Mouse (Mus musculus): ENCODE data around the gene Nr4a3.
A peak's percentile ranks its signal among the peaks of the same experiment; 100 is the strongest.

Gene Nr4a3

DNA sequence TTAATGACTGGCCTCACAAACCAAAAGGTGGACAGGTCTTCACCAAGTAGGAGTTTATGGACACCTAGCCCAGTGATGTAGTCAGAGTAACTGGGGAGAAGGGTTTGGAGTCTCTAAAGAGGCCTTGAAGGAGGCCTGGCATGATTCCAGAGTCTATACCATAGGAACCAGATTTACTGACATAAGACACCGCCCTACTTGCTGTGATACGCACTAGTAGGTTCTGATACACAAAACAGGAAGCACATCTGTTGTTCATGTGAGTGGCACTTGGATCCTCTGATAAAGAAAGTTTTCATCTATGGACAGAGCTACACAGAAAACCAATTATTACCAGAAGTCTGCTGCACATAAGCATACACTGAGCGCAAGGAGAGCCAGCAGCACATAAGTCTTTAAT, 65.4 kb downstream of the Nr4a3 start:
- DNase-seq (ENCODE audit: low read depth): no peak

GRCm38 (mm10) chr4:48116191-48116590, 71.2 kb downstream of the Nr4a3 start:
- peak; percentile 62 for DNase-seq (ENCODE audit: low read depth)

- no peak for DNase-seq (ENCODE audit: low read depth)
Observed at GRCm38 (mm10) chr4:48124416-48124772, 79.4 kb downstream of the Nr4a3 start.

DNA sequence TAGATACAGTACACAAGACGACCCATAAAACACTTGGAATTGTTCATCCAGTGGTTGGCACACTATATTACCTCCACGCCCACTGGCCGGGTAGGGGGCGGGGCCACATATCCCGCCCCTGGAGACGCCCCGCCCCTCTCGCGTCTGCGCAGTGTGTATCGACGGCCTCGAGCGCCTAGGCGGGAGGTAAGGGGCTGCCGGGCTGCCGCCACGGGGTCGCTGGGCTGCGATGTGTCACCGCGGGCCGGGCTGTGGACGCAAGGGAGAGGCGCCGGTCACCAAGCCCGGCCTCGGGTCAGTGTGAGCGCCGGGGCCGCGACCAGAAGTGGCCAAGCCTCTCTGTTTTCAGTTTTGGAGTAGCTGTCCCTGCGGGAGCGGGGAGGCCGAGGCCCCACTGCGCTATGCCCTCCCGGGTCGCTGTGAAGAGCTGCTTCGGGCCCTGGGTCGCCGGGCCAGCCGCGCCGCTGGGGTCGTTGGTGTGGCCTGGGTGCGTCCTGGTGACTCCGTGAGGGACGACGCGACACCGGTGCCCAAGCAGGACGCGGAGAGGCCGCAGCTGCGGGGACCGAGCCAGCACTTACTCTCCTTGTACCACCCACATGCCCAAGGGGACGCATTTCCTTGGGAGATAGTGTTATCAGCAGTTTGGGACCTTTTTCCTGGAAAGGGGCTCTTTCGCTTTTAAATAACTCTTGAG, 80.0 kb downstream of the Nr4a3 start, which contains the start of gene Stx17:
Gene Stx17 (plus strand): TSS at position 143 of the 697 bp plus-strand sequence.
- DNase-seq (ENCODE audit: low read depth): peak; percentile 95

- no peak for DNase-seq (ENCODE audit: low read depth)
Observed at GRCm38 (mm10) chr4:48130314-48130713, 85.4 kb downstream of the Nr4a3 start.

DNA sequence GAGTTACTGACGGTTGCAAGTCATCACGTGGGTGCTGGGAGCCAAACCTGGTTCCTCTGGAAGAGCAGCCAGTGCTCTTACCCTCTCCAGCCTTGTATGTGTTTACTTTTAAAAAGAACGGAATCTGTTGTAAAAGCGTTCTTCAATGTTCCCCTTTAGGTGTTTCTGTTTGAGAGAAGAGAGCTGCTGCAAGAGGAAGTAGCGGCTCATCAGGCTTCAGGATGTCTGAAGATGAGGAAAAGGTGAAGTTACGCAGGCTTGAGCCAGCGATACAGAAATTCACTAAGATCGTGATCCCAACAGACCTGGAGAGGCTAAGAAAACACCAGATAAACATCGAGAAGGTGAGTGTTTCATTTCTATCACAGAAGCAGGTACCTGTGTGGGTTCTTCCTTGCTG, 86.7 kb downstream of the Nr4a3 start:
- DNase-seq (ENCODE audit: low read depth): no peak

DNA sequence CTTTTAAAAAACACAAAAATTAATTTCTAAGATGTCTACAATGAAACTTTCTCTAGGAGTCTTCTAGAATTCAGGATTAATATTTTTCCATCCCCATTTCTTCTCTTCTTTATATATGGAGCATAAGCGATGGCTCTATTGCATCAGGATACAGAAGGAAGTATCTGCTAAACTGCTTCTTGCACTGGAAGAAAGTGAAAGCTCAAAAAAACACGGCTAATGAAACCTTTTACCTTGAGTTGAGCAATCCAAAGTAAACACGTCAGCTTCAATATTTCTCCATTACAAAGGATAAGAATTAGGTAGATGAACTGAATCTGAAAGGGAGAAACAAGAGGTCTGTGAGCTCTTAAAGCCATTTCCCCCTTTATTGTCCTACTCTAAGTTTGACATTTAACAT, 87.8 kb downstream of the Nr4a3 start:
- no peak for DNase-seq (ENCODE audit: low read depth)

Data from induced T-regulatory cell, adult 2 months (primary cell).